Mouse (Mus musculus): ENCODE measurements around the gene Magi1. TPM values are rescaled to one million over a fixed set of nuclear protein-coding genes. Genes with fewer than 3 reads are reported as not detected.

The Magi1 gene
- polyA plus RNA-seq, 1 experiment from 2014 or later: 6.8 TPM

DNA sequence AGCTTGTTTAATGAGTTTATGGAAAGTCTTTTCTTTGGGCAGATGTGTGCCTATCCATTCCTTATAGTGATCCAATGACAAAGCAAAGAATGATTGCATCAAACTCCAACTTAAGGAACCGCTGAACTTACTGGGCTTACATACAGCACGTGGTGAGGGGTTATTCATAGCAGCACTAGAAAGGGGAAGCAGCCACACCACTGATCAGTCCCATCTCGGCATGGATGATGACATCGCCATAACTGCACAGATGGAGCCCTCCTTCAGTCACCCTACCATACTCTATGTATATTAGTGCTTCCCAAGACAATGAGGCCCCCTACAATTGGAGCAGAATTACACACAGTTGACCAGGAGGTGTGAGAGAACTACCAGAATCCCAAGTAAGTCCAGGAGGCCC lies 238.5 kb downstream of the Magi1 start:
- H3K27me3 ChIP-seq (replicated peaks; ENCODE audit: control insufficient read depth, insufficient read depth, low read length): no peaks in the 10 kb centered on the region
- 0 out of 2 replicates have a peak, but pooled peaks cover 6% of the 10 kb centered on the region for H3K36me3 ChIP-seq (ENCODE audit: control insufficient read depth, insufficient read depth, low read length)
- no peak overlapping the region for H3K4me3 ChIP-seq (ENCODE audit: low read depth, low read length)
- DNase-seq (ENCODE audit: low spot score) (no peak), ATAC-seq (ENCODE audit: low read depth) (no peak)
- no peak overlapping the region for H3K27ac ChIP-seq (replicated peaks; ENCODE audit: low read depth, low read length)
- 97% methylated on average over 4 of the region's 4 CpGs for WGBS
- no peaks in the 10 kb centered on the region for H3K9me3 ChIP-seq (ENCODE audit: control insufficient read depth, low read length)
- no peak overlapping the region for H3K4me2 ChIP-seq (ENCODE audit: low read depth, low read length)
- peaks cover 5% of the 10 kb centered on the region for H3K4me1 ChIP-seq (ENCODE audit: control insufficient read depth, insufficient read depth, low read length)
- H3K9ac ChIP-seq (ENCODE audit: low read depth, low read length): no peak overlapping the region

DNA sequence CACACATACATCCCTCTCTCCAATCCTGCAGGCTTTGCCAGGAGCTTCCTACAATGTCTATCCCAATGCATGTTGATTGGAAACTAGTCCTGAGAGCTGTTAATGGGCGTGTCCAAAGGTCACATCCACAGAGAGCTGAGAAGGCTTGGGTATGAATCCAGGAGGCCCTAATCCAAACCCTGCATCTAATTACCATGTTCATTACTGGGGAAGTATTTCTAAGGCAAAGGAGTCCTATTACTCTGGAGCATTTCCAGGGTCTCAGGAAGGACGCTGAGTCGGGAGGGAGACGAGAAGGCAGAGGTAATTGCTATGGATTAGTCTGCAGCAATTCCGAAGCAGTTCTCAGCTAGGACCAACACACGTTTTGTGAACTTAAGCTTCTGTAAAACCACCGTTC lies 240.3 kb downstream of the Magi1 start:
- H3K9ac ChIP-seq (ENCODE audit: low read depth, low read length): no peak overlapping the region
- ATAC-seq (ENCODE audit: low read depth) (no peak), DNase-seq (ENCODE audit: low spot score) (peak; percentile 48)
- no peak overlapping the region for H3K4me2 ChIP-seq (ENCODE audit: low read depth, low read length)
- H3K4me3 ChIP-seq (ENCODE audit: low read depth, low read length): no peak overlapping the region
- H3K27me3 ChIP-seq (replicated peaks; ENCODE audit: control insufficient read depth, insufficient read depth, low read length): no peaks in the 10 kb centered on the region
- WGBS: 40% methylated on average over 7 of the region's 7 CpGs
- H3K4me1 ChIP-seq (ENCODE audit: control insufficient read depth, insufficient read depth, low read length): peaks cover 5% of the 10 kb centered on the region
- no peak overlapping the region for H3K27ac ChIP-seq (replicated peaks; ENCODE audit: low read depth, low read length)
- H3K36me3 ChIP-seq (ENCODE audit: control insufficient read depth, insufficient read depth, low read length): 0 out of 2 replicates have a peak, but pooled peaks cover 1% of the 10 kb centered on the region
- peaks cover 6% of the 10 kb centered on the region; the same call in 1 of the 2 replicates for H3K9me3 ChIP-seq (ENCODE audit: control insufficient read depth, low read length)

DNA sequence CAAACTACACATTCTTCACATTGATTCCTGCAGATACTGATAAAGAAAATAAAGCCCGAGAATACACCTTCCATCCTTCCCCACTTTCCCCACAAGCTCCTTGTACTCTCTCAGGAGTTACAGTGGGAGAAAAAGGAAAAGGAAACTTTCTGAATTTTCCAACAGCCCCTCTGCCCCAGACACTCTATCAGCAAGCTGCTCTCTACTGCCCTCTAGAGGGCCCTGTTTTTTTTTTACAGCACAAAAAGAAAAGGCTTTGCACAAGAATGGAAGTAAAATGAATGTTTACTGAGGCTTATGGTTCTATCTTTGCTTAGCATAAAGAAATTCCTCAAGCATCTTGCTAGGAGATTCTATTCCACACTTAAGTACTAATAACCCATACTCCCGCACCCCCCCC lies 243.6 kb downstream of the Magi1 start:
- no peaks in the 10 kb centered on the region for H3K36me3 ChIP-seq (ENCODE audit: control insufficient read depth, insufficient read depth, low read length)
- H3K4me3 ChIP-seq (ENCODE audit: low read depth, low read length): no peak overlapping the region
- H3K27ac ChIP-seq (replicated peaks; ENCODE audit: low read depth, low read length): no peak overlapping the region
- ATAC-seq (ENCODE audit: low read depth) (no peak), DNase-seq (ENCODE audit: low spot score) (peak; percentile 35)
- H3K9me3 ChIP-seq (ENCODE audit: control insufficient read depth, low read length): peaks cover 6% of the 10 kb centered on the region; the same call in 1 of the 2 replicates
- no peak overlapping the region for H3K4me2 ChIP-seq (ENCODE audit: low read depth, low read length)
- 53% methylated on average over 2 of the region's 2 CpGs for WGBS
- H3K4me1 ChIP-seq (ENCODE audit: control insufficient read depth, insufficient read depth, low read length): peaks cover 5% of the 10 kb centered on the region
- no peaks in the 10 kb centered on the region for H3K27me3 ChIP-seq (replicated peaks; ENCODE audit: control insufficient read depth, insufficient read depth, low read length)
- H3K9ac ChIP-seq (ENCODE audit: low read depth, low read length): no peak overlapping the region

DNA sequence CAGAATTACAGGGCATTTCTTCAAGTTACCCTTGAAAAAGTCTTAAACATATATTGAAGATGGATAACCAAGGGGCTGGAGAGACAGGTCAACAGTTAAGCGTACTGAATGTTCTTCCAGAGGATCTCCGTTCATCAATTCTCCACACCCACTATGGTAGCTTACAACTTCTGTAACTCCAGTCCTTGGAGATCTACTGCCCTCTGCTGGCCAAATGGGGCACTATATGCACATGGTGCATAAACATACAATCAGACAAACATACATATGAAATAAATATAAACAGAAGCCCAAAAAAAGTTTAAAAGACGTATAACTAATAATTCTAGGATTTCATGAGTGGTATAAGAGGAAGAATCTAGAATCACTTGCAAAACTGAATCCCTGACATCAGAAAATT lies 244.8 kb downstream of the Magi1 start:
- Histone ChIP-seq H3K9ac (ENCODE audit: low read depth, low read length) (no peak overlapping the region), H3K4me2 (ENCODE audit: low read depth, low read length) (no peak overlapping the region), H3K27me3 (replicated peaks; ENCODE audit: control insufficient read depth, insufficient read depth, low read length) (no peaks in the 10 kb centered on the region), H3K4me3 (ENCODE audit: low read depth, low read length) (no peak overlapping the region), H3K36me3 (ENCODE audit: control insufficient read depth, insufficient read depth, low read length) (no peaks in the 10 kb centered on the region), H3K9me3 (ENCODE audit: control insufficient read depth, low read length) (peaks cover 6% of the 10 kb centered on the region; the same call in 1 of the 2 replicates), H3K4me1 (ENCODE audit: control insufficient read depth, insufficient read depth, low read length) (peaks cover 5% of the 10 kb centered on the region), H3K27ac (replicated peaks; ENCODE audit: low read depth, low read length) (no peak overlapping the region)
- 93% methylated on average over 3 of the region's 3 CpGs for WGBS
- no peak for DNase-seq (ENCODE audit: low spot score)
- ATAC-seq (ENCODE audit: low read depth): no peak

DNA sequence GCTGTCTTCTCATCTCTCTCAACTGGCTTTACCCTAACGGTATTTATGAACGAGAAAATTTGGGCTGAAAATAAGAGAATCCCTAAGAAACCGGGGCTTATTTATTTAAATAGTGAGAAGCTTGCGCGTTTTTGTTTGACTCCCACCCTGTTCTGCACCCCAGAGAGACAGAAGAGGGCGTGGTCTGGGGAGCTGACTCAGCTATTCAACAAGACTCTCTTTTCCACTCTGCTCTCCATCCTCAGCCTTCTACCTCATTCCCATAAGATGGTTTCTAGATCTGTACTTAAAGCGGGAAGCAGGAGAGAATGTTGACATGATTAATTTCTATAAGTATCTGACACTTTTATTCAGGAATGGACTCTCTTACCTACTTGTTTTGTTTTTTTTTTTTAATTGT lies 247.2 kb downstream of the Magi1 start:
- no peaks in the 10 kb centered on the region for H3K4me1 ChIP-seq (ENCODE audit: control insufficient read depth, insufficient read depth, low read length)
- no peak overlapping the region for H3K4me3 ChIP-seq (ENCODE audit: low read depth, low read length)
- peaks cover 6% of the 10 kb centered on the region; the same call in 1 of the 2 replicates for H3K9me3 ChIP-seq (ENCODE audit: control insufficient read depth, low read length)
- 56% methylated on average over 7 of the region's 7 CpGs for WGBS
- H3K36me3 ChIP-seq (ENCODE audit: control insufficient read depth, insufficient read depth, low read length): no peaks in the 10 kb centered on the region
- DNase-seq (ENCODE audit: low spot score) (peak; percentile 48), ATAC-seq (ENCODE audit: low read depth) (no peak)
- no peaks in the 10 kb centered on the region for H3K27me3 ChIP-seq (replicated peaks; ENCODE audit: control insufficient read depth, insufficient read depth, low read length)
- no peak overlapping the region for H3K4me2 ChIP-seq (ENCODE audit: low read depth, low read length)
- H3K27ac ChIP-seq (replicated peaks; ENCODE audit: low read depth, low read length): no peak overlapping the region
- H3K9ac ChIP-seq (ENCODE audit: low read depth, low read length): no peak overlapping the region

DNA sequence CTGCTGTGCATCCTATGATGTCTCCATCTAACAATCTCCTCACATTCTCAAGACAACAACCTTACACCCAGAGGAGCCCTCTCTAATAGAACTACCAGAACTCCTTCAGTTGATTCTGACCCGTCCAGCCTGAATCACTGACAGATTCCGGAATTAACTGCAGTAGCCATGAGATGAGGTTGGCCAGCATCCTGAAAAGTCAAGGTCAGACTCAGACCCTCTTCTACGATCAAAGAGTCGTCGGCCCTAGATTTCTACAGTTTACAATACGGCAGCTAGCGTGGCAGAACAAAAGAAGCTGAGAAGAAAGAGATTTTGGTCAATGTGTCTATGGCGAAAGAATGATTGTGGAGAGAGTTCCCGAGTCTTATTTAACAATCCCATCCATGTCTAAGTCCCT lies 257.4 kb downstream of the Magi1 start:
- WGBS: 95% methylated on average over 9 of the region's 9 CpGs

DNA sequence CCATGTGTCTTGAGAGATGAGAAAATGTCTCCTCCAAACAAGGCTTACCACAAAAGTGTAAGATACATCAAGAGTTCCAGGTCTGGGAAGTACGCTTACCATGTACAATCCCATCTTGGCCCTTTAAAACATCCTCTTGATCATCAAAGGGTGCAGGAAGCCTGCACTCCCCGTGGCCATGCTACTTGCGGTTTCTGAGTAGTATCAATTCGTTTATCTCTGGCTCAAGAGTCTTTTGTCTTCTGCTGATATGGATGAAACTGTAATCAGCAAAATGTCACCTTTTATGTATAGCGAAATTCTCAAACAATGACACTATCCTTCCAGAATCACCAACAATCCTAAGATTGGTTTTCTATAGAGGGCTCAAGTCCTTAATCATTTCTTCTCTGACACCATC lies 261.3 kb downstream of the Magi1 start:
- no peaks in the 10 kb centered on the region for H3K36me3 ChIP-seq (ENCODE audit: control insufficient read depth, insufficient read depth, low read length)
- H3K9me3 ChIP-seq (ENCODE audit: control insufficient read depth, low read length): no peaks in the 10 kb centered on the region
- H3K27ac ChIP-seq (replicated peaks; ENCODE audit: low read depth, low read length): no peak overlapping the region
- no peak for ATAC-seq (ENCODE audit: low read depth)
- no peaks in the 10 kb centered on the region for H3K27me3 ChIP-seq (replicated peaks; ENCODE audit: control insufficient read depth, insufficient read depth, low read length)
- no peak overlapping the region for H3K4me3 ChIP-seq (ENCODE audit: low read depth, low read length)
- H3K4me1 ChIP-seq (ENCODE audit: control insufficient read depth, insufficient read depth, low read length): no peaks in the 10 kb centered on the region
- no peak overlapping the region for H3K4me2 ChIP-seq (ENCODE audit: low read depth, low read length)
- no peak for DNase-seq (ENCODE audit: low spot score)
- H3K9ac ChIP-seq (ENCODE audit: low read depth, low read length): no peak overlapping the region
- WGBS: 83% methylated on average over 5 of the region's 5 CpGs

More for the DNA sequence above, 257.4 kb downstream of the Magi1 start:
- Histone ChIP-seq H3K4me1 (ENCODE audit: control insufficient read depth, insufficient read depth, low read length) (no peaks in the 10 kb centered on the region), H3K4me3 (ENCODE audit: low read depth, low read length) (no peak overlapping the region), H3K9ac (ENCODE audit: low read depth, low read length) (no peak overlapping the region), H3K4me2 (ENCODE audit: low read depth, low read length) (no peak overlapping the region), H3K36me3 (ENCODE audit: control insufficient read depth, insufficient read depth, low read length) (no peaks in the 10 kb centered on the region), H3K27ac (replicated peaks; ENCODE audit: low read depth, low read length) (no peak overlapping the region), H3K9me3 (ENCODE audit: control insufficient read depth, low read length) (no peaks in the 10 kb centered on the region), H3K27me3 (replicated peaks; ENCODE audit: control insufficient read depth, insufficient read depth, low read length) (no peaks in the 10 kb centered on the region)
- ATAC-seq (ENCODE audit: low read depth) (no peak), DNase-seq (ENCODE audit: low spot score) (no peak)

DNA sequence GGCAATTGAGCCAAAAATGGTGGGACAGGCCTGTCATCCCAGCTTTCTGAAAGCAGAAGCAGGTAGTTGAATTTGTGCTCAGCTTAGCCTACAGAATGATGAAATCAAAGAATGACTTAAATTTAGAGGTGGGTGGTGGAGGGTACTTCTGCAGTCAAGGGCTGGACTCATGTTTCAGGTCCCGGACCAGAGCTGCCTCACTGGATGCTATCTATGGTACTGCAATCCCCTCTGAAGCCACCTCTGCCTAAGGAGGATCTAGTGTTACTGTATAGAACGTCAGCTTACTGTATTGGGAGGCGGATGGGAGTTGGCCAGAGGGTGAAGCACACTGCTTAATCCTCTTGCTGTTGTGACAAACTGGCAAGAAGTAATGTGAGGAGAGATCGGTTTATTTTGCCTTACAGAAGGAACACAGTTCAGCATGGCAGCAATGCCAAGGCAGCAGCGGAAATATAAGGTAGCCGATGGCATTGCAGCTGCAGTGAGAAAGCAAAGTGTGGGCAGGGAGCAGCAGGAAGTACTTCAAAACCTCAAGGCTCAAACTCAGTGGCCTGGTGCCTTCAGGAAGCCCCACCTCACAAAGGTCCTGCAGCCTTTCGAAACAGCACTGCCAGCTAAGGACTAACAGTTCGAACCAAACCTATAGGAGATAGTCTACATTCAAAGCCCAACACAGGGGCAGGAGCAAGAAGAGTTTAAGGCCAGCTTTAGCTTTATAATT lies 262.3 kb downstream of the Magi1 start:
- no peak overlapping the region for H3K4me3 ChIP-seq (ENCODE audit: low read depth, low read length)
- H3K27ac ChIP-seq (replicated peaks; ENCODE audit: low read depth, low read length): no peak overlapping the region
- no peaks in the 10 kb centered on the region for H3K36me3 ChIP-seq (ENCODE audit: control insufficient read depth, insufficient read depth, low read length)
- 78% methylated on average over 8 of the region's 8 CpGs for WGBS
- ATAC-seq (ENCODE audit: low read depth): no peak
- H3K4me2 ChIP-seq (ENCODE audit: low read depth, low read length): no peak overlapping the region
- no peak for DNase-seq (ENCODE audit: low spot score)
- H3K9ac ChIP-seq (ENCODE audit: low read depth, low read length): no peak overlapping the region
- H3K27me3 ChIP-seq (replicated peaks; ENCODE audit: control insufficient read depth, insufficient read depth, low read length): no peaks in the 10 kb centered on the region
- H3K4me1 ChIP-seq (ENCODE audit: control insufficient read depth, insufficient read depth, low read length): no peaks in the 10 kb centered on the region
- H3K9me3 ChIP-seq (ENCODE audit: control insufficient read depth, low read length): no peaks in the 10 kb centered on the region

DNA sequence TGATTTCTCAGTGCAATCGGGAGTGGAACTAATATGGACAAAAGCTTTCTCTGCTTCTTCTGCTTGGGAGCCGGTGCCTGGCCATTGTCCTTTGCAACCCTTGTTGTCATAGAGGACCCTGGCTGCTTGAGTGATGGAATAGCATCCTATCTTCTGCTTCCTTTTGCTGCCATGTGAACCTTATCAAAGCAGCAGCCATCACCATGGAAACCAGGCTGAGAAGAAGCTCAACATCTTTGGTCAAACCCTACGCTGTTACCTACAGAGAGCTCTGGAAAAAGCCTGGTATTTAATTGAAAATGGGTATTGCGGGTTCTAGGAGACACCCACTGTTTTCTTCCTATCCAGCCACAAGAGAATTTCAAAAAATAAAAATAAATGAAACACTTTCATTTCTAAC lies 263.2 kb downstream of the Magi1 start:
- WGBS: 92% methylated on average over 4 of the region's 4 CpGs
- DNase-seq (ENCODE audit: low spot score) (no peak), ATAC-seq (ENCODE audit: low read depth) (no peak)
- Histone ChIP-seq H3K27ac (replicated peaks; ENCODE audit: low read depth, low read length) (no peak overlapping the region), H3K4me3 (ENCODE audit: low read depth, low read length) (no peak overlapping the region), H3K9ac (ENCODE audit: low read depth, low read length) (no peak overlapping the region), H3K4me2 (ENCODE audit: low read depth, low read length) (no peak overlapping the region), H3K27me3 (replicated peaks; ENCODE audit: control insufficient read depth, insufficient read depth, low read length) (no peaks in the 10 kb centered on the region), H3K4me1 (ENCODE audit: control insufficient read depth, insufficient read depth, low read length) (no peaks in the 10 kb centered on the region), H3K9me3 (ENCODE audit: control insufficient read depth, low read length) (no peaks in the 10 kb centered on the region), H3K36me3 (ENCODE audit: control insufficient read depth, insufficient read depth, low read length) (no peaks in the 10 kb centered on the region)
